Mouse (Mus musculus): ENCODE data around the gene Acp7. TPM values are rescaled to one million over a fixed set of nuclear protein-coding genes. Genes with fewer than 3 reads are reported as not detected.

Acp7 gene
- polyA plus RNA-seq, 1 experiment from 2014 or later: not detected

DNA sequence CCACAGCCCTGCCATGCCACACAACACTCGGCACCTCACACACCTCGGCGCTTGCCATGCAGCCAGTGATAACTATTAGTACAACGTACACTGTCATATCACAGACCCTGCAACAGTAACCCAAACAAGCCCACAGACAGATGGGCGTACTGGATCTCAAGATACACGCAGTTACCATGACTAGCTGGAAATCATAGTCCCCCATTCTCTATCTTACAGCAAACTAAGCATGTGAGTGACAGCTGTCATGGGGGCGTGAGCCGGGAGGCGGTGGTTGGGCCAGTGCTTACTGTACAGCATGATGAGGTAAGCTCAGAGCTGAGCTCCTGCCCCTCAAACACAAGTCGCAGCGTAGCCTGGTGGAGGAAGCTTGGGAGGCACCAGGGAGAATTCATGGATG is 55.5 kb downstream of the Acp7 start:
- Histone ChIP-seq H3K4me1 (replicated peaks) (peaks cover 72% of the 10 kb centered on the region), H3K27ac (no peak overlapping the region; the same call in 1 of the 2 replicates), H3K27me3 (no peaks in the 10 kb centered on the region), H3K4me2 (no peak overlapping the region), H3K4me3 (no peak overlapping the region), H3K9ac (no peak overlapping the region), H3K36me3 (no peaks in the 10 kb centered on the region), H3K9me3 (replicated peaks) (no peaks in the 10 kb centered on the region)
- no peak for ATAC-seq (replicated peaks; ENCODE audit: insufficient number of reproducible peaks, insufficient read depth, low FRiP score, low read depth)
- 80% methylated on average over 11 of the region's 11 CpGs for WGBS

DNA sequence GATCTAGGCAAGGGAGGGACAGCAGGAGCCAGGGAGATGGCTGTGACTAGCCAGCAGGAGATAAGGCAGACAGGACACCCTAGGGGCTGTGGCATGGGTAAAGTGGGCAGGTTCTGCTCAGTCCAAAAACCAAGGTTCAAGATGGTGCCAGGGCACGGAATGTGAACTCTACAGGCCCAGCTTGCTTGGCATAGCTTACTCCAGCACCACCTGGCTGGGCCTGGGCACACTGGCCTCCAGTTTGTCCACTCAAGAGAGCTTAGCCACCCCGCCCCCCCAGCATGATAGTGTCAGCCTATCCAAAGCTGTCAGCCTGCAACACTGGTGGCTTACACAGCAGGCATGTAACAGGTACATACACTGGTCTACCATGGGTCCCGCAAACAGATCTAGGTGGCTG is 57.9 kb downstream of the Acp7 start:
- no peak overlapping the region for H3K9ac ChIP-seq
- WGBS: 93% methylated on average over 3 of the region's 3 CpGs

DNA sequence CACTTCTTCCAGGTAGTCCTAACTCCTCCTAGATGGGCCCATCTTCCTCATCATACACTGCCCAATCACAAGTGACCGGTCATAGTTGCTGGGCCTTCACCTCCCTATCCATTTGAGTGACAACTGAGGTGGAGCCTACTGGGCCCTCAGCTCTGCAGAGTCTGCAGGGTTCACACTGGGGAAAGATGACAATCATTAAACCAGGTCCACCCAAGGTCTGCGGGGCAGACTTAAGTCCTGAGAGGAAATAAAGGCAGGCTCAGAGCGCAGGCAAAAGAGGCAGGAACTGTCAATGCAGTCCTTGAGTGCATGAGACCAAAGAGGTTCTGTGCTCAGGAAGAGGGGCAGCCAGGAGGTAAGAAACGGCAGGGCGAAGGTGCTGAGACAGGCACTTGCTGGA is 58.4 kb downstream of the Acp7 start:
- H3K27me3 ChIP-seq: no peaks in the 10 kb centered on the region
- H3K4me1 ChIP-seq (replicated peaks): peaks cover 60% of the 10 kb centered on the region
- H3K4me2 ChIP-seq: no peak overlapping the region
- H3K9ac ChIP-seq: no peak overlapping the region
- no peak for ATAC-seq (replicated peaks; ENCODE audit: insufficient number of reproducible peaks, insufficient read depth, low FRiP score, low read depth)
- H3K4me3 ChIP-seq: no peak overlapping the region
- 77% methylated on average over 5 of the region's 5 CpGs for WGBS
- no peaks in the 10 kb centered on the region for H3K9me3 ChIP-seq (replicated peaks)
- peaks cover 3% of the 10 kb centered on the region for H3K36me3 ChIP-seq
- no peak overlapping the region for H3K27ac ChIP-seq

More for the DNA sequence above, 57.9 kb downstream of the Acp7 start:
- Histone ChIP-seq H3K27me3 (no peaks in the 10 kb centered on the region), H3K4me1 (replicated peaks) (peaks cover 65% of the 10 kb centered on the region), H3K9me3 (replicated peaks) (no peaks in the 10 kb centered on the region), H3K27ac (no peak overlapping the region), H3K4me3 (no peak overlapping the region), H3K36me3 (no peaks in the 10 kb centered on the region; the same call in 1 of the 2 replicates), H3K4me2 (no peak overlapping the region)
- no peak for ATAC-seq (replicated peaks; ENCODE audit: insufficient number of reproducible peaks, insufficient read depth, low FRiP score, low read depth)

DNA sequence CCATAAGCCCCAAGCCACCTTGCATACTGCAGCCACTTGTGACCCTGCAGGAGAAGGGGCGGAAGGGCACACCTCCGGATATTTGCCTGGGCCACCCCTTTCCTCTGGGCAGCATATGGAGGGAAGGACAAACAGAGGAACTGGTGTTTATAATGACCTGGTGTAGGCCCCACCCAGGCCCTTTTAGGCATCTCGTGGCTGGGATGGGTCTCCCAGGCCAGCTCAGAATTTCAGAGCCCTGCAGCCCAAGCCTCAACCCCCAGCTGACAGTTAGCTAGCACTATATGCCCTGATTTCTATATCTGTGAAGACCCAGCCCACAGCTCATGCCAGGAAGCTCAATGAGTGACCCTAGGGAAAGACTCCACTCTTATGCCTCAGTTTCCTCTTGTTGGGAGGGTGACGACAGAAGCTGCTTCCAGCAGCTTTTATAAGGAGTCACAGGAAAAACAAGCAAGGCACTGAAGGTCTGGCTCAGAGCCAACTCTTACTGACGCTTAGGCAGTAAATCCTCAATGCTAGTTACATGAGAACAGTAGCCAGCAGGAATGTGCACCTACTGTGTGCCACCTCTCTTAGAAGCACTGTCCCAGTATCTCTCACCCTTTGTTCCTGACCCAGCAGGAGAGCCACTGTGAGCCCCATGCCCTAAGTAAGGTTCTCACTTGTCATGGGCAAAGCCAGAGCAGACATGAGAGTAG is 60.0 kb downstream of the Acp7 start:
- ATAC-seq (replicated peaks; ENCODE audit: insufficient number of reproducible peaks, insufficient read depth, low FRiP score, low read depth): no peak
- no peaks in the 10 kb centered on the region for H3K9me3 ChIP-seq (replicated peaks)
- H3K4me1 ChIP-seq (replicated peaks): peaks cover 44% of the 10 kb centered on the region
- no peaks in the 10 kb centered on the region for H3K27me3 ChIP-seq
- H3K9ac ChIP-seq: peak overlapping the region; percentile 16; the same call in 1 of the 2 replicates
- WGBS: 32% methylated on average over 5 of the region's 5 CpGs
- H3K4me3 ChIP-seq: no peak overlapping the region
- H3K36me3 ChIP-seq: peaks cover 18% of the 10 kb centered on the region
- peak overlapping the region; percentile 63 for H3K27ac ChIP-seq
- H3K4me2 ChIP-seq: no peak overlapping the region

DNA sequence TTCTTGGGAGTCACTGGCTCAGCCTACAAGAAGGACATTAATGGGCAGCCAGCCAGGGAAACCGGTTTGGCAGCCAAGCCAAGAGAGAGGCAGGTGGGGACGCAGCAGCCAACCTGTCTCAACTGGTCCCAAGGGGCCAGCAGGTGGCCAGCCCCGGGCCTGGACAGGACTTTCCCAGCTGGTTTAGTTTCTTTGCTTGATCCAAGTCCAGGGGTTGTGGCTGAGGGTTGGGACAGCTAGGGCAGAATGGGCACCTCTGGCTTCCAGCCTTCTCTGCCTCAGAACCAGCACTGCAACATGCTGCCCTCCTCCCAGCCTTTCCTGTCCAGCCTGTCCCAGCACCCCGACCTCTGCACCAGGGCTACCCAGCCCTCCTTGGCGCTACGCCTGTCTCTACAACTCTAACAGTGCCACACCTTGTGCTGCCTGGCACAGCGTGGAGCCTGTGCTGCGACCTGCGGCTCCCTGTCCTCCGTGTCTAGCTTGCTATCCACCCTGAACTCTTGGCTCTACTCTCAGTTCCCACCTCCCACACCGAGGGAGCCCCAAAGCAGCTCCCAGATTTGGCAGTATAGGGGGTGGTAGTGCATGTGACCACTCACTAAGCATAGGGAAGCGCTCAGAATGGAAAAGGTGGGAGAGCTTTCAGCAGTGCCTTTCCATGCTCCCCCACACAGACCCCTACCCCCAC is 60.7 kb downstream of the Acp7 start:
- ATAC-seq (replicated peaks; ENCODE audit: insufficient number of reproducible peaks, insufficient read depth, low FRiP score, low read depth): no peak; the same call in 1 of the 2 replicates
- H3K4me2 ChIP-seq: no peak overlapping the region
- peaks cover 41% of the 10 kb centered on the region for H3K4me1 ChIP-seq (replicated peaks)
- peak overlapping the region; percentile 16; the same call in 1 of the 2 replicates for H3K9ac ChIP-seq
- peak overlapping the region; percentile 63 for H3K27ac ChIP-seq
- 57% methylated on average over 12 of the region's 12 CpGs for WGBS
- no peaks in the 10 kb centered on the region for H3K9me3 ChIP-seq (replicated peaks)
- H3K4me3 ChIP-seq: no peak overlapping the region
- no peaks in the 10 kb centered on the region for H3K27me3 ChIP-seq
- peaks cover 23% of the 10 kb centered on the region for H3K36me3 ChIP-seq

DNA sequence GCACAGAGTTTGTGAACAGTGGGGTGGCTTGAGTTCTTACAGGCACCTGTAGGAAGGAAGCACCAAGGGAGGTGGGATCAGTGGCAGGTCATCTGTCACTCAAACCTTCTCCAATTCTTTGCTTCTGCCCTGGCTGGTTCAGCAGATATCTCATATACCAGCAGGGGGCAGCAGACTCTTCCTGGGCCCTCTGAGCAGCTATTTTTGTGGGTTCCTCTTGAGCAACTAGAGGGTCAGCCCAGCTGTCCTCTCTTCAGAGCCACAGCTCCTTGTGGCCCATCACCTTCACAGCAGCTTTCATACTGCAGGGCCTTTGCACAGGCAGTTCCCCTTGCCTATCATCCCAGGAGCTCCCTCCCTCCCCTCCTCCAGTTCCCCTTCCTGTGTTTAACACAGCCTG is 62.9 kb downstream of the Acp7 start:
- Histone ChIP-seq H3K4me1 (replicated peaks) (peaks cover 40% of the 10 kb centered on the region), H3K36me3 (peaks cover 39% of the 10 kb centered on the region), H3K9ac (no peak overlapping the region), H3K4me2 (no peak overlapping the region), H3K9me3 (replicated peaks) (no peaks in the 10 kb centered on the region), H3K27me3 (no peaks in the 10 kb centered on the region), H3K27ac (no peak overlapping the region), H3K4me3 (no peak overlapping the region)
- ATAC-seq (replicated peaks; ENCODE audit: insufficient number of reproducible peaks, insufficient read depth, low FRiP score, low read depth): no peak

DNA sequence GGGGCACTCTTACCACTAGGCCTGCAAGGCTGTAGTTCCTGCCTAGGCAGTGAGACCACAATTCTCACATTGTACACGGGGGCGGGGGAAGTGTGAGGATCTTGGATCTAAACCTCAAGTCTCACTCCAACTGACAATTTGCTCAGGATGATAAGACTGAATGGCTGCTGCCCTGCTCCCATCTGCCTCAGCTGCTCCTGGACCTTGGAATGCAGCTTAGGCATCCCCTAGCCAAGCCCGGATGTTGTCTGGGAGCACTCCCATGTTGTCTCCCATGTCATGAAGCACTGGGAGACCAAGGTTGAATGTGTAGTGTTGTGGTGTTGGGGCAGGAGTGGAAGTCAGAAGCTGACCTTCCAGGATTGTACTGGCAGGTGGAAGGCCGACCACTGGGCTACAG is 63.6 kb downstream of the Acp7 start:
- H3K36me3 ChIP-seq: peaks cover 46% of the 10 kb centered on the region

DNA sequence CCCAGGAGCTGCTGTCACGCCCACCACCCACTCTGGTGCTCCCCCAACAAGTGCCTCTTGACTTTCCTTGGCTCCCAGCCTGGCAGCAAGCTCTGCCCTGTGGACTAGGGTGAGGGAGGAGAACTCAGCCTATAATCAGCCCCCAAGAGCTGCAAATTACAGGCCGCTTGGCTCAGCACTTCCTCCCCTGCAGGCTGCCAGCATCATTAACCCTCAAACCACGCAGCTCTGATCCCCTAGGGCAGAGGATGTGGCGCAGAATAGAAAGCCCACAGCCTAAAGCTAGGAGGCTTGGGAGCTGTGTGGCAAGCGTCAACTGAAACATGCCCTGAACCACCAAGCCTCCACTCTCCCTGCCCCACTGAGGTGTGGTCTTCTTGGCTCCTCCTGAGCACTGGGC is 65.7 kb downstream of the Acp7 start:
- H3K4me3 ChIP-seq: no peak overlapping the region
- H3K27ac ChIP-seq: peak overlapping the region; percentile 42; the same call in 1 of the 2 replicates
- H3K27me3 ChIP-seq: no peaks in the 10 kb centered on the region
- no peak for ATAC-seq (replicated peaks; ENCODE audit: insufficient number of reproducible peaks, insufficient read depth, low FRiP score, low read depth)
- H3K4me1 ChIP-seq (replicated peaks): peaks cover 14% of the 10 kb centered on the region
- H3K36me3 ChIP-seq: peaks cover 50% of the 10 kb centered on the region
- H3K4me2 ChIP-seq: no peak overlapping the region
- H3K9me3 ChIP-seq (replicated peaks): no peaks in the 10 kb centered on the region
- WGBS: 69% methylated on average over 5 of the region's 5 CpGs
- no peak overlapping the region for H3K9ac ChIP-seq

More for the DNA sequence above, 63.6 kb downstream of the Acp7 start:
- 78% methylated on average over 4 of the region's 4 CpGs for WGBS
- Histone ChIP-seq H3K9ac (no peak overlapping the region), H3K9me3 (replicated peaks) (no peaks in the 10 kb centered on the region), H3K4me1 (replicated peaks) (peaks cover 33% of the 10 kb centered on the region), H3K27ac (no peak overlapping the region), H3K27me3 (no peaks in the 10 kb centered on the region), H3K4me3 (no peak overlapping the region), H3K4me2 (no peak overlapping the region)
- no peak for ATAC-seq (replicated peaks; ENCODE audit: insufficient number of reproducible peaks, insufficient read depth, low FRiP score, low read depth)

DNA sequence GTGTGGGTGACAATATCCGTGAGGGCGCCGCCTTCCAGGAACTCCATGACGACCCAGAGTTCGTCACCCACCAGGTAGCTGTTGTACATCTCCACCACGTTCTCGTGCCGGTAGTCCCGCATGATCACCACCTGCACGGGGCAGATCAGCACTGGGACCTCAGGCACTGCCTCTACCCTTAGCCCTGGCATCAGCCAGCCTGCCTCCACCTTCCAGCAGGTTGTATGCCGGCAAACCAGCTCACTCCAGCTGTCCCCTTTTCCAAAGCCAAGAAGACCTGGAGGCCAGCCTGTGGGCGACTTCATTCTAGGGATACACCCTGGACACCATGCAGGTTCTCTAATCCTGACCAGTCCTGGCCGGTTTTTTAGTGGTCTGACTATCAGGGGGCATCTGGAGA is 68.2 kb downstream of the Acp7 start:
- Histone ChIP-seq H3K4me2 (no peak overlapping the region), H3K9me3 (replicated peaks) (no peaks in the 10 kb centered on the region), H3K4me3 (no peak overlapping the region), H3K4me1 (replicated peaks) (peaks cover 9% of the 10 kb centered on the region), H3K36me3 (peaks cover 66% of the 10 kb centered on the region), H3K27ac (no peak overlapping the region), H3K27me3 (no peaks in the 10 kb centered on the region), H3K9ac (no peak overlapping the region)
- WGBS: 93% methylated on average over 13 of the region's 13 CpGs
- no peak for ATAC-seq (replicated peaks; ENCODE audit: insufficient number of reproducible peaks, insufficient read depth, low FRiP score, low read depth)

DNA sequence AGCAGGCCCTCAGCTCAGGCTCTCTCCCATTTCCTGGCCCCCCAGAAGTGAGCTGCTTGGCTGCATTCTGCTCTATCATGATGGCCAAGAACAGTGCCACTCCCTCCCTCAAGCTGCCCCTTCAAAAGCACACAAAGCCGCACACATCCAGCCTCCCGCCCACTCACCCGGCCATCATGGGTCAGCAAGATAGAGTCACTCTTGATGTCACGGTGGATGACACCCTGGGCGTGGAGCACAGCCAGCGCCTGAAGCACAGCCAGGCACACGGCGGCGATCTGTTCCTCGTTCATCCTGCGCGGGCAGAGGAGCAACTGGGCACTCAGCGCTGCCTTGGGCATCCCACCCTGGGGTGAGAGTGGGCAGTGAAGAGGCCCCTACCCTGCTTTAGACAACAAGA is 68.8 kb downstream of the Acp7 start:
- Histone ChIP-seq H3K36me3 (peaks cover 60% of the 10 kb centered on the region), H3K4me2 (no peak overlapping the region), H3K9ac (no peak overlapping the region), H3K9me3 (replicated peaks) (no peaks in the 10 kb centered on the region), H3K4me3 (no peak overlapping the region), H3K27me3 (no peaks in the 10 kb centered on the region), H3K27ac (no peak overlapping the region), H3K4me1 (replicated peaks) (peaks cover 13% of the 10 kb centered on the region)
- ATAC-seq (replicated peaks; ENCODE audit: insufficient number of reproducible peaks, insufficient read depth, low FRiP score, low read depth): no peak
- 87% methylated on average over 13 of the region's 13 CpGs for WGBS

DNA sequence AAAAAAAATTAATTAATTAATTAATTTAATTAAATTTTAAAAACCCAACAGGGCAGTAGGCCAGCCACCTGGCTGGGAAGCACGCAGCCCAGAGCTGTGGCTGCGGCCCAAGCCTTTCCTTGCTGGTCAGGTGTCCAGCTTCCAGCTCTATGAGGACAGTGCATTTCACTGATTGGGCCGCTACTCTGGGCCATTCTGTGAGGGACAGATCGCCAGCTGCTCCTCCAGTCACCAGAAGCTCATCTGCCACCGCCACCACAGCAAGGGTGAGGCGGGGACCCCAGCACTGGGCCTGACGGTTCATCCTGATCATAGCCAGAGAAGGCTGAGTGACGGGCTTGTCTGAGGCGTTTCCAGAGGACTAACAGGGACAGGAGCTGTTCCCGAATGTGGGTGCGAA is 69.2 kb downstream of the Acp7 start:
- ATAC-seq (replicated peaks; ENCODE audit: insufficient number of reproducible peaks, insufficient read depth, low FRiP score, low read depth): no peak
- Histone ChIP-seq H3K4me1 (replicated peaks) (peaks cover 13% of the 10 kb centered on the region), H3K9ac (no peak overlapping the region), H3K27me3 (no peaks in the 10 kb centered on the region), H3K36me3 (peaks cover 56% of the 10 kb centered on the region), H3K4me2 (no peak overlapping the region), H3K9me3 (replicated peaks) (no peaks in the 10 kb centered on the region), H3K4me3 (no peak overlapping the region), H3K27ac (no peak overlapping the region)
- WGBS: 88% methylated on average over 11 of the region's 11 CpGs

DNA sequence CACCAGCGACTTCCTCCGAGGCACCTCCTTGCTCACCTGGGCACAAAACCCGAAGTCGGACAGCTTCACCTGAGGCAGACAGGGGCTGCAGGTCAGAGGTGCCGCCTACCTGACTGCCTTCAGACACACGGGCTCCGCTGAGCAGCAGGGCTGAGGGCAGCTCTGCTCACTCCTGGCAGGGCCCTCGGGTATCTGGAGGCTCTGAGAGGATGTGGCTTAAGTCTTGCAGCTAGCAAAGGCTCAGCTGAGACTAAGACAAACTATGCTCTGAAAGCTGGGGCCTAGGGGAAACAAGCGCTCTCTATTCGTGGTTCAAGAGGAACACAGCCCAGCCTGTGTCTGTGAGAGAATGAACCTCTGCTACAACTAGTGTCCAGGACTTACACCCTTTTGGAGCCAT is 70.3 kb downstream of the Acp7 start:
- 90% methylated on average over 10 of the region's 10 CpGs for WGBS
- Histone ChIP-seq H3K27me3 (no peaks in the 10 kb centered on the region), H3K27ac (no peak overlapping the region), H3K36me3 (peaks cover 45% of the 10 kb centered on the region), H3K4me2 (no peak overlapping the region), H3K9me3 (replicated peaks) (no peaks in the 10 kb centered on the region), H3K4me1 (replicated peaks) (peaks cover 16% of the 10 kb centered on the region), H3K9ac (no peak overlapping the region), H3K4me3 (no peak overlapping the region)
- no peak for ATAC-seq (replicated peaks; ENCODE audit: insufficient number of reproducible peaks, insufficient read depth, low FRiP score, low read depth)

Data from heart, embryonic 15.5 days (tissue).